Mouse (Mus musculus) ovary, postnatal 10 days (tissue): ENCODE data around the gene Efna4.

Experiments used
- DNase-seq: peaks from one replicate; pipeline ENCODE4 v3.0.0; 2022; ENCODE audit warnings: low spot score

Efna4 gene

DNA sequence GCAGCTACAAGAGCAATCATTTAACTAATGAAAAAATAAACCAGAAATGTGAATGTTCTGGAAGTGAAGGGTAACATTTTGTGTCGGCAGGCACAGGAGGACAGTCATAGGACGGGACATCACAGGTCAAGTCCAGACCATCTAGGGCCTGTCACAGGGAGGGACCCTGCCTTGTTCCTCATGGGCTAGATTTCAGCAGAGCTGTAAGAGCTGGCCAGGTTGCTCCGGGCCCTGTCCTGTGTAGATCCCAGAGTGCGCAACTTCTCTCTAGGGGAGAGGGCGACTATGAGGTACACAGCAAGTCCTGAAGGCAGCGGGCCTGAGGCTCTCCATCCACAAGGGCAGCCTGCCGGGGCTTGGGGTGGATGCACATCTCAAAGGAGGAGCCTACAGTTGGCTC lies 23.8 kb upstream of the Efna4 start, which contains the start of gene Dcst2:
Dcst2 (plus strand) TSS at position 301 of the 400 bp plus-strand sequence.
- DNase-seq, result no peak

DNA sequence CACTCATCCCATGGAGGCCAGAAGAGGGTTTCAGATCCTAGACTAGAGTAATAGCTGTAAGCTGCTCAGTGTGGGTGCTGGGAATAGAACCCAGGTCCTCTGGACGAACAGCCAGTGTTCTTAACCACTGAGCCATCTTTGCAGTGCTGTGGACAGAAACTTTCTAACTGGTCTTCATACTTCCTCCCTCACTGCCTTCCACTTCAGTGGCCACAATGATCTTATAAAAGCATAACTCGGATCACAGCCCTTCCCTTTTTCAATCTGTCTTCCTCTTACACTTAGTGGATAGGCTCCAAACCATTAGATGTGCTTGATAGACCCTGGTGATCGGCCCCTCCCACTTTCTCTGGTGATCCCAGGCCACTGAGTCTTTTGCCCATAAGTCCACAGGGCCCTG lies 22.4 kb upstream of the Efna4 start:
- no peak for DNase-seq

DNA sequence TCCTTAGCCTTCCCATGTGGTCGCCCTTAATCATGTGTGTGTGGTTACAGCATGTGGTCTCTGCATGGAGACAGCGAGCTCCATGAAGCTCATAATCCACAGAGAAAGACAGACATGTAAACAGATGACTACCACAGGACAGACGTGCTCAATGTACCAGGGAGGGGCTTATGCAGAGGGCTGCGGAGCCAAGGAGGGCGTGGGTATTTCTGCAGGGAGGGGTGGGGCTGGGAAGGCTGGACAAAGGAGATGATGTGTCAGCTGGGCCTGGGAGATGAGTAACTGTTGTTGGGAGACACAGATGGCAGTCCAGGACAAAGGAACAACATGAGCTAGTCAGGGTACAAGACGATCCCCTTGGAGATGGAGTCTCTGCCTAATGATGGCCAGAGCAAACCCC lies 21.8 kb upstream of the Efna4 start:
- DNase-seq, result no peak

DNA sequence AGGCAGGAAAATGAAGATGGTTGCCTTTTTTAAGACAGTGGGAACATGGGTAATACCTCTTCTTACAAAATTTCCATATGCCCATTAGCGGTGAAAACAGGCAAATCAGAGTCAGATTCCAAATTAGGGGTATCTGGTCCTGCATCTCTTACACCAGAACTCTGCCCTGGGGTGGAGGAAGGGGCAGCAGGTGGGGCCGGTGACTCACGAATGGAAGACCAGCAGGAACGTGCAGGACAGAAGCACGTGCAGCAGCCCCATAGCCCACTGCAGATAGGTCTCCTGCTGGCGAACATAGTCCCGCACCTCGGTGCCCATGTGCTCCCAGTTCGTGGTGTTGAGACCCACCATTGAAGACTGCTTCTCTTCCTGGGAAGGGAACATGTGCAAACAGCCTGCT lies 18.2 kb upstream of the Efna4 start:
- DNase-seq, result no peak

DNA sequence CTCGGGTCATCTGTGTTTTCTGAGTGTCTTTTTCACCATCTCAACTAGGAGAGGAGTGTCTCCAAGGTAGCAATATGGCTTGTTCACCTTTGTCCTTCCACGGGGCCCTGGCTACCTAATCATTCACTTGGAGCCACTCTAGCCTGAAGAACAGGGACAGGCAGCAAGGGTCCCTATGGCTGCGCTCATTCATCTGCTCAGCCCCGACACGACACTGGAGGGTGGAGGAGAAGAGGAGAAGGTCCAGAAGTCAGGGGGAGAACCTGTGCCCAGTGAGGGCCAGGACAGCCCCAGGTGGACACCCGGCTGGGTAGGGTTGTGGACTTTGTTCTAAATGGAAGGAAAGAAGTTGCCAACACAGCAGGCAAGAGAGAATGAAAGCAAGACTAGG lies 17.7 kb upstream of the Efna4 start:
- DNase-seq, result no peak

DNA sequence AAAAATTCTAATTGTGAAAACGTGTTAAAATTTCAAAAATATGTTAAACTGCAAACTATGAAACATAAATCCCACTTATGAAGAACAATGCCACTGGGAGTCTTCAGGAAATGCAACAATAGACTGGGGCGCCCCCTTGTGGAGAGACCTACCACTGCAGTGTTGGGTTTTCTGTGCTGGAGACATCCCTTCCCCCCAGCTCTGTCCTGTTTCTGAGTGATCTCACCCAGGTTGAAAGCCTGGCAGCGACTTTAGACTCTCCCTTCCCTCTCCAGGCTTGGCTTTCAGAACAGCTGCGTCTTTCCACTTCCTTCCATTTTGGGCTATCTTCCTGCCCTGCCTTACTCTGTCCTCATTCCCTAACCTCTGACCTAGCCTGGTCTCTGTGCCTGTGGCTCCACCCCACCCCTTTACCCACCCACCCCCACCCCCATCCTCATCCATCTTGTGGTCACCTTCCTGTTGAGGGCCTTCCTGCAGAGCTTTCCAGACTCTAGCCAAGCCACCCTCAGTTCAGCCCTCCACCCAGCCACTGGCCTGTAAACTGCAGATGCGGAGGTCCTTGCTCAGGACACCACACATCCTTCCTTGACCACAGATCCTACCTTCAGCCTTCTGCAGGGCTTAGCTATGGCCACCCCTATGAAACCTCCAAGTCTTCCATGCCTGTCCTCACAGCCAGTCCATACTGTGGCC lies 17.1 kb upstream of the Efna4 start:
- peak; percentile 66 for DNase-seq

DNA sequence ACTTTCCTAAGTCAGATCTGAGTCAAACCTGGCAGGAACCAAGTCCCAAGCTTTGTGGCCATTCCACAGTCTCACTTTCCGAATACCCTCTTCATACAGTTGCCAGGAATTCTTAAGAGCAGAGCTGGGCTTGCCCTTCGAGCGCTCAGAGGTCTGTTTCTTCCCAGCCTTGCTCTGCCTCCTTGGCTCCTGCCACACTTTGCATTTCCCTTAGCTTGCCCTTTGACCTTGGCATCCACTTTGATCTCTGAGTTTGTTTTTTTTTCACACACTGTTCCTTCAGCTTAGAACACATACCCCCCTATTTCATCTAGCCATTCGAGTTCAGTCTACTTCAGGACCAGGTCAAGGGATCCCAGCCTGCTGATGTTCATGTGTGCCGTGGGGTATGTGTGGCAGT lies 13.4 kb upstream of the Efna4 start:
- no peak for DNase-seq

DNA sequence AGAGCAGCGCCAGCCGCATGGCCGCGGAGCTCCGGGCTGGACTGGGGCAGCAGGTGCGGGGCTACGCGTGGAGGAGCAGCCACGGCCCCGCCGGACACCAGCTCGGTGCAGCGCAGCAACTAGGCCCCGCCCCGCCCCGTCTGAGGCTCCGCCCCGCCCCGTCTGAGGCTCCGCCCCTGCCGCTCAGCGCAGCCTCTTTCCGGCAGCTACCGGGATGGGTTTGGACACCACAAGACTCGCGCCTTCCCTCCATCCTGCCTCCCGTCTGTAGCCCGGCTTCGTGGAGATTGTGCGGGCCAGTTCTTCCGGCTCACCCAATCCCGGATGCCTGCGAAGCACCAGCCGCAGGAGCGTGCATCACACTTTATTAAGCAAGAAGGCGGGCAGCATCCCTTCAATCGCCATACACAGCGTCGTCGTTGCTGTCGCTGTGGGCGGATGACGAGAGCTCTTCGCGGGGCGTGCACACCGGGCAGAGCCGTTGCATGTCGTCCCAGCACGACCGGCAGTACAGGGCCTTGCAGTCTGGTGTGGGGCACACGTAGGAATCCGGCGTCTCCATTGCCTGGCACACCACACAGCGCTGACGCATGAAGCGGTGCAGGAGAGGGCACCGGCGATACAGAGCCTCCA lies 12.2 kb upstream of the Efna4 start, which contains the start of gene Adam15:
Adam15 (minus strand) TSS at position 128 of the 633 bp plus-strand sequence.
- DNase-seq, result peak; percentile 79

DNA sequence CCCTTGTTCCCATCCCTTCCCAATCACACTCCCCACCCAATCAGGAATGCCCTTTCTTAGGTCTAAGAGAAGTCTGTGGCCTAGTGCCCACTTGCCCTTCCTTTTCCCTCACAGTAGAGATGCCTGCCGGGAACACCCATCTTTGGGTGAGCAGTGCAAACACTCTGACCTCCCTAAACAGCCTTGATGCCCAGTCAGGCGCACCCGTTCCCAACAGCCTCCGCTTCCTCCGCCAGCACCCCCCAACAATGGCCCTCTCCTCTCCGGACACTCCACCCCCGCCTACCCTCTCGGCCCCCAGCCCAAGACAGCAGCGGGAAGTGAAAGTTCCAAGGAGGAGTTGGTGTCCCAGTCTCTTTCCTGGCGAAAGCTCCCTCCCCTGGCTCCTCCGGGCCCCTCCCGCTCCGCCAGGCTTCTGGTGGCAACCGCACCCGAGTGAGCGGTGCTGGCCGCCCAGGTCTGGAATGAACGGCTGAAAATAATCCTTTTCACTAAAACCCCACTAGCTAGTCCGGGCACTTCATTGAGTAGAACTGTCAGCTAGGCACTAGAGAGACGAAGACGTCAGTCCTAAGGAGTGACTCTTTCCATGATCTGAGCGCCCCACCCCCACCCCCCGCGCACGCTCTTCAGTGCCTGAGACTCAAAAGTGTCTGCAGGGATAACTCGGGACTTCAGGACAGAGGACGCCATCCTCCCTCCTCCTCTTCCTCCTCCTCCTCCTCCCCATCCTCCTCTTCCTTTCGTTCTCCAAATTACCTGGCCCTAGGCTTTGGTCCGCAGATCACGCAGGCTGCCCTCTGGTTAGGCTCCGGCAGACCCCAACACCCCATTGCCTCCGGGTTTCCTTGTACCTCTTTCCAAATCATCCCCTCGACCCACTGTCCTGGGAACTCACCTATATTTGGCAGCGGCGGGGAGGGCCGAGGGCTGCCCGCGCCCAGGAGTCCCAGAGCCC lies 11.4 kb upstream of the Efna4 start:
- DNase-seq, result peak; percentile 49

DNA sequence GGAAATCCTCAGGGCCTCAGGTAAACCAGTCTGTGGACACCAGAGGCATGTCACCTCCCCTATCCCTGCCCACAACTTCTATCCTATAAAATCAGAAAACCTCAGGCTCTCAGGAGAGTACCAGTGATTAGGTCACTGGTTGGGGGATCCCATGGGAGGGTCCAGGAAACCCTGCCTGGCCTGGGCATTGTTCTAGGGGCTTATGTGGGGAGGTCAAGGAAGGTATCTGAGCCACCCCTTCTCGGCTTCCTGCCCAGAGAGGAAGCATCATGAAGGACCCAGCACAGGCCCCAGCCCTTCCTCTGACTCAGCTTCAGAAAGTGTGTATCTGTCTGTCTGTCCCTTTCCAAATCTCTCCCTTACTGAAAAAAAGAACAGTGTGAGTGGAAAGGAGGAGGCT lies 10.1 kb upstream of the Efna4 start:
- no peak for DNase-seq

DNA sequence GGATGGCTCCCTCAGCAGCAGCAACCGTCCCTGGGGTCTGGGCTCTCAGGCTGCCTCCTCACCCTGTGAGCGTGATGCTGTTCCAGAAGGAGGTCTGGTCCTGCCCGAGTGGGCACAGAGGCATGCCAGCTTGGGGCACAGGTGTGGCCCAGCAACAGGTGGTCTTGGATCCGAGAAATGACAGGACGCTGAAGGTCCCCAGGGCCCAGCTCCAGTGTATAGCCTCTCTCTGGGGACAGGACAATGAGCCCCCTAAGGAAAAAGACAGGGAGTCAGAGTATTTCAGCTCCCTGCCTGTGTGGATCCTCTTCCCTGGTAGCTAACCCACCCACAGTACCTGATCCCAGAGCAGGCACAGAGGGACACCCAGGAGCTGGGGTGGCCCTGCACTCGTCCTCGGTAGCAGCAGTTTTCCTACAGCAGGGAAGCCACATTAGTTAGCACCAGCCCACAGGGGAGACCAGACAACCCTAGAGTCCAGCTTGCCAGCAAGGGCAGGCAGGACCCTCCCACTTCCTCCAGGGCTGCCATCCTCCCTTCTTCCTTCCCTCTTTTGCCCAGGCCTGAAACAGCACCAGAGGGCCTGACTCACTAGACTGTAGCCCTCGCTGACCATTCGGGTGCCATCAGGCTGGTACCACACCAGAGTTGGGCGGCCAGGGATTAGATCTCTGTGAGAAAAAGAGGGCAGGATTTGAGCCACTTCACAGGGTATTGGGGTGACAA lies 9.2 kb upstream of the Efna4 start:
- DNase-seq, result no peak

DNA sequence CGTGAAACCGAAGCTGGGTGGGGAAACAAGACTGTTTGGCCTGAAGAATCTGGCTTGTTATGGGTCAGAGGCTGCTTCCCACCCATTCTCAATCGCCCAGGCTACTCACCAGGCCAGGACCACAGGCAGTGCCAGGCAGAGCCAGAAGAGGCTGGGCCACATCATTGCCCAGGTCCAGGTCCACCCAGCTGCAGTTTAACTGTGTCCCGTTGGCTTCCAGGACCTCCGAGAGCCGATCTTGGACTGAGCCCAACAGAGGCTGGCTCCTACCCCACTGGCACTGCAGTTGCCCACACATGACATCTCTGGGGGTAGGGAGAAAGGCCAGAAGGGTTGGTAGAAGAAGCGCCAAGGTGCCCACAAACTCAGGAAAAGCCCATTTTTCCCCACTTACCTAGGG lies 5.5 kb upstream of the Efna4 start:
- no peak for DNase-seq

DNA sequence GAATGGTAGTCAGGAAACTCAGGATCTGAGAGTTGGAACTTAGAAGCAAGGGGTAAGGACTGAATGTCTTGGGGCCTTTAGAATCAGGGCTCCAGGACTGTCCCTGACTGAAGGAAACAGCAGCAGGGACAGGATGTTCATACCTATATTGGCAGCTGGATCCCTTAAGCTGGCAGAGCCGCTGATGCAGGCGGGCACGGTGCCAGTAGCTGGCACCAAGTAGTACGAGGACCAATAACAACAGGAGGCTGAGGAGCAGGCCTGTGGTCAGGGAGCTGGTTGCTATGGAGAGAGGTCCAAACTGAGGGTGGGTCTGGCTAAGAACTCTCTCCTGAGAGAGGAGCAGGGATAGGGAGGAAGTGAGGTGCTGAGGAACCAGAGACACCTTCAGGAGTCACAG lies 4.0 kb upstream of the Efna4 start:
- no peak for DNase-seq

DNA sequence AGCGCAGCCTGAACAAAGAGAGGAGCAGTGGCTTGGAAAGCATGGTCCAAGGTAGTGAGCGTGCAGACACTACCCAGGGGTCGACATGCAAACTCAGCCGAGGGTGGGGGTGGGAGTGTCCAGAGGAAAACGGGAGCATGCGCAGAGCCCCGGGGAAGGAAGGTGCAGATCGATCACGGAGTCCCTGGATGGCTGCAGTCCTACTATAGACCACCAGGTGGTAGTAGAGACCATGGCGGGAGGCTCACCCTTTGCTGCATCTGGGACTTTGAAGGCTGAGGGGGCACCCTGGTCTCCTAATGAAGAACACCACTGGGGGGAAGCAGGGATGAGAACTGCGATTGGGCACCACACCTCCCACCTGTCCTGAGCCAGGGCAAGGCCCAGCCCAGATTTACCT lies 2.6 kb upstream of the Efna4 start:
- peak; percentile 72 for DNase-seq

DNA sequence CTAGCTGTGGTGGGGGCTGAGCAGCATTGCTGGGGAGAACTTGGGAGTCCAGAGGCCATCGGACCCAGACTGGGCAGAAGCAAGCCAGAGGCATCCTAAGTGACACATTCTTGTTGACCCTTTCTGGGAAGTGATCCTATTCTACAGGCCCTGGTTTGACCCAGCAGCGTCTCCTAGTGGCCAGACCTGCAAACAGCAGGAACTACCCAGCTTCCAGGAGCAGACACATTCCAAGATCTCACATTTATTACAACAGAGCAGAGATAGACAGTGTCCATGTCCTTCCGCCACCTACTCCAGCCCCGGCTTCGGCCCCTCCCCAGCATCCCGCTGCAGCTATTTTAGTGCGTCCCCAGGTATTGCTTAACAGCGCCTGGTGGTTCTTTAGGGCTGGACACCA lies 1.6 kb upstream of the Efna4 start:
- no peak for DNase-seq

DNA sequence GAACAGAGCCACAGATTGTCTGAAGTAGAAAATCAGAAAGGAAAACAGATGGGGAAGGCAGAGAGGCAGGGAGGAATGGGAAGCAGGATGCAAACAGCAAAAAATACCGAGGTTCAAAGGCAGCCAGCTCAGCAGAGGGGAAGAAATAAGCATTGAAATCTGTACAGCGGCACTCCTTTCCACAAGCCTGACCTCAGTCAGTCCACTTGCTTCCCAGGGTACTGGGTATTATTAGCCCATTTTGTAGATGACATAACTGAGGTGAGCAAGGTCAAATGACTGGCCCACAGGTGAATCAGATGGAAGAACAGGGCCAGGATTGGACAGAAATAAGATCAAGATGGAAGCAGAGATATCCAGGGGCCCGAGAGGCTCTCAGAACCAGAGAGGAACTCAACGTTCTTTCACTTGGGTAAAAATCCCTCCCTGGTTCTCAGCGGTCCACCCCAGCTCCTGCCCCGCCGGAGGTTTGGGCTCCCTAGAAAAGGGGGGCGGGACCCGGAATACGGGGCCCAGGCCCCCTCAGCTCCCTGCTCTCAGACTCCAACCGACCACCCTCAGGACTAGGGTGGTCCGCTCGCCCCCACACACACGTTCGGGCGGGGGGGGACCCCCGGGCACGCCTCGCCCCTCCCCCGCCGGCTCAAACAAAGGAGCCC lies 637 bp downstream of the Efna4 start:
- no peak for DNase-seq

DNA sequence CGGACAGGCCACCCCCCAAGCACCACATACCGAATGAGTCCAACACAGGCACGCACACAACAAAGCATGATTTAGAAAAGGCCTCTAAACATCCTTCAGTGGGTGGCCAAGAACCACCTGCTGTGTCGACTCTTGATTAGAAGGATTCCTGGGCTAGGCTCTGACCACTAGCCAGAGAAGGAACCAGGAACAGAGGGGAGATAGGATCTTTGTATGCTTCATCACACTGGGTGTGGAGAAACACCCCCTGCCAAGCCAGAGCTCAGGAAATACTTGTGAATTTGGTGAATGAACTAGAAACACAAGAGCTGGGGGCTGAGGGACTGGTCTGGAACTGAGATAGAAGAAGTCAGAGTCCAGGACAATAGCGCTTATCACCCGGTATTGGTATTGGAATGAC lies 1.3 kb downstream of the Efna4 start:
- no peak for DNase-seq

DNA sequence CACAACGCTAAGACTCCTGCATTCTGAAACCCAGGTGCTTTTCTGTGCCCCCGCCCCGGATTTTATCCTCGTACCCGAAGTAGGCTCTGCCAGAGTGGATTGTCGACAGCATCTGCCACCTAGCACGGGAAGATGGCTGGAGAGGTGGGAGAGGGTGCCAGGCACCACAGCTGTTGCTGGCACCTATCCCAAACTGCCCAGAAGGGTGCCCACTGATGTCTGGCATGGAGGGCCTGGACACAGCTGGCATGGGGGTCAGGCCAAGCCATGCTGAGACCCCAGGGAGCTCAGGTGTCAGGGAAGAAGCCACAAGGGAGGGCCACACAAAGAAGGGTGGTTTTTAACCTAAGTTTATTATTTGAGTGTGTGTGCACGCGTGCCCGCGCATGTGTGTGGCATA lies 4.8 kb downstream of the Efna4 start:
- DNase-seq, result no peak

DNA sequence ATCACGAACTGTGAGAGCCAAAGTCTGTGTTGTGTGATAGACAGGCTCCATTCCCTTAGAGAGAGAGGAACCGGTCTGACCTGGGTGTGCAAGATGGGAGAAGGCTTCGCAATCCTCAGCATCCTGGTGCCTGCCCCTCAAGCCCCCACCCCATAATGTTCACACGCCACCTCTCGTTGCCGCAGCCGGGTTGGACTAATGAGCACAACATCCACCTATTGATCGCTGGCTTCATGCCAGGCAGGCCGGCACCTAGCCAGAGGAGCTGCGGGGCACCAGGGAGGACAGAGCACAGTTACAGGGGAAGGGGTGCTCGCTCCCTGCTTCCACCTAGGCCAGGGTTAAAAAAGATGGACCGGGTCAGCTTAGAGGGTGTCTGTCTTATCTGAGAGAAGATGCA lies 5.4 kb downstream of the Efna4 start:
- no peak for DNase-seq

DNA sequence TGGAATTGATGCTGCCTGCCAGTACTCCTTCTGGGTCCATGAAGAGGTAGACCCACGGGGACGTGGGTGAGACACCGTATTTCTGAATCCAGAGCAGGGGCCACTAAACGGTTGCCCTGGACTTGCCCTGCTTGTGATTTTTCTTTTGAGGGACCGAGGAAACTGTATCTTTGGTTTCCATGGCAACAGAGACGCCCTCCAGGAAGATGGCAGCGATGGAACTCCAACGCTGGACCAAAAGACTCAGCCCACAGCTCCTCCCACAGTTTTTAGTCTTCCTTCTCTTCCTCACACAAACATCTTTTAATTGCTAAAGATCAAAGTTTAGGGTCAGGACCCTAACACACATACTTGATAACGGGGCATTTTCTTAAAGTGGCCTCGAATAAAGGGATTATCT lies 5.8 kb downstream of the Efna4 start:
- DNase-seq, result no peak

DNA sequence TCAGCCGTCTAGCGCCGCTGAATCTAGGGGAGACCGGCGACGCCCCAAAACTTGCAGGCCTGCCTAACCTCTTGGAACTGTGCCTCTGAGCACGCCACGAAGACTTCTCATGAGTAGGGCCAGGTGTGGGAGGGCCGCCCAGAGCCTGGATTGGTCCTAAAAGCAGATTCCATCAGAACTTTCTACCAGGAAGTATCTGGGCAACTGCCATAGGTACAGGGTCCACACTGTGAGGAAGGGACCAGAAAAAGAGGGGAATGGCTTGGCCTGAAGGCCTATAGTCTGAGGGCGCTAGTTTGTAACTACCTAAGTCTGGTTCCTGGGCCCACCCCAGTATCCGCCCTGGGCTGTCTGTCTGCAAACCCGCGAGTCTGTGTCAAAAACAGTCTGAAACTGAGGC lies 6.3 kb downstream of the Efna4 start:
- DNase-seq, result no peak

DNA sequence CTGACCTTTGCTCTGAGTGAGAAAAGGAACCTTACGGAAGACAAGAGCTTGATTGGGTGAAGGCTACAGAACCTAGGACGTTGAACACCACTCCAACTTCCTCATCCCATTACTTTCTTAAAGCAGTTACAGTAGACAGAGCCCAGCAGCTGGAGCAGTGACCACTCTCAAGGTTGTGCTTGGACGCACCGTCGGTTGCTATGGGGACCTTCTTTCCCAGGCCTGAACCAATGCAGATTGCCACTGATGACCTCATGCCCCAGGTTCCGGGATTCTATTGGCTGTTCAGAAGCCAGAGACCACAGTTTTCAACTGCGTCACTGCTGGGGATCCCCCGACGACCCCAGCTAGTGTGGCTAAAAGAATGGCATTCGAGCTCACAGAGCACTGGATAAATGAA lies 6.9 kb downstream of the Efna4 start:
- DNase-seq, result no peak
